Mouse (Mus musculus) liver, embryonic 14.5 days (tissue): ENCODE measurements around the gene Vamp9.

Experiments used
- CTCF ChIP-seq: IDR thresholded peaks from 2 replicates; pipeline ENCODE4 v1.5.1; 2016; ENCODE audit warnings: antibody characterized with exemption, low read depth, control low read depth
- EP300 ChIP-seq: IDR thresholded peaks from 2 replicates; pipeline ENCODE4 v1.6.1; 2016; ENCODE audit warnings: antibody characterized with exemption, low read depth

DNA sequence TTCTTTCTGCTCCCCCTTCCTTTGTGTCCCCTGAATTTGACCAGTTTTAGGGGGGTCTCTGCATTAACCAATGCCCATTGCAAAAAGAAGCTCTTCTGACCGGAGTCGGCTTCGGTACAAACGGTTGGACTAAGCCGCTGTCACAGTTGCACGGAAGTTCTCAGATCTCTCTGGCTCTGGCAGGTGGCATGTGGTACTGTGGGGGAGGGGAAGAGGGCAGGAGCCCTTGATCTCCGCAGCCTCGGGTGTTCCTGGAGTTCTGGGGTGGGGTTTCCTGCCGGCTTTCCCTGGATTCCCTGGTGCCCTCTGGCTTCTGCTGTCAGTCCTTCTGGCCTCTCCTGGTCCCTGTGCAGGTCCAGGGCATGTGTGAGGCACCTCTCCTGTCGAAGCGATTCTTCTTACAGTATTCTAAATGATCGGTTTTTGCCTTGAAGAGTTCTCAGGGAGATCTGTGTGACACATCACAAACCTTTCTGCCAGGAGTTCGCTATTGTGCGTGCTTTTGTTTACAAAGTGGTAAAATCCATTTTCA is 48.9 kb upstream of the Vamp9 start:
- no peak for TF ChIP-seq CTCF
- no peak for TF ChIP-seq EP300
